Mouse (Mus musculus) forebrain, embryonic 12.5 days (tissue): ENCODE results near the gene Rps6kb2. TPM values are rescaled to one million over a fixed set of nuclear protein-coding genes. Genes with fewer than 3 reads are reported as not detected.

Source experiments
- ATAC-seq: fragments of 200-750 bp; cut with Nextera tagmentation; 2 replicates; pipeline ENCODE4 v1.8.0; 2017; ENCODE audit warnings: moderate TSS enrichment; ENCODE audit not compliant: low FRiP score
- H3K27ac ChIP-seq: fragments of 300-500 bp; sonication (generic); 2 replicates; pipeline ENCODE4 v1.5.1; 2016; ENCODE audit warnings: mild to moderate bottlenecking
- H3K27me3 ChIP-seq: fragments of 300-500 bp; sonication (generic); 2 replicates; pipeline ENCODE4 v1.6.1; 2016; ENCODE audit warnings: mild to moderate bottlenecking
- H3K36me3 ChIP-seq: fragments of 300-500 bp; sonication (generic); replicated peaks from 2 replicates; pipeline ENCODE4 v1.6.1; 2016; ENCODE audit warnings: mild to moderate bottlenecking
- H3K4me1 ChIP-seq: fragments of 300-500 bp; sonication (generic); 2 replicates; pipeline ENCODE4 v1.6.1; 2016
- H3K4me2 ChIP-seq: fragments of 300-500 bp; sonication (generic); 2 replicates; pipeline ENCODE4 v1.6.1; 2016; ENCODE audit warnings: mild to moderate bottlenecking, moderate library complexity
- H3K4me3 ChIP-seq: fragments of 300-500 bp; sonication (generic); replicated peaks from 2 replicates; pipeline ENCODE4 v1.5.1; 2016; ENCODE audit warnings: mild to moderate bottlenecking
- H3K9ac ChIP-seq: fragments of 300-500 bp; sonication (generic); 2 replicates; pipeline ENCODE4 v1.6.1; 2016; ENCODE audit warnings: mild to moderate bottlenecking
- H3K9me3 ChIP-seq: fragments of 300-500 bp; sonication (generic); 2 replicates; pipeline ENCODE4 v1.6.1; 2016
- WGBS: fragments of 180-500 bp; shearing (Covaris S2); methylation state at CpG from one replicate; pipeline ENCODE4 v1.1.7; 2016; 5-methylcytosine and 5-hydroxymethylcytosine counted together
- polyA plus RNA-seq: library from polyadenylated mRNA; unstranded; fragments of >200 nt; fragmentation: Nextera tagmentation; extraction: Ambion mirVana; gene quantifications from 2 replicates; pipeline ENCODE4 v1.2.1, GENCODE M21; 2016

The Rps6kb2 gene
- polyA plus RNA-seq, 1 experiment from 2014 or later: 59.5 TPM

- Histone ChIP-seq H3K27me3 (no peaks in the 10 kb centered on the region), H3K36me3 (no peaks in the 10 kb centered on the region), H3K4me1 (peaks cover 6% of the 10 kb centered on the region), H3K27ac (no peak overlapping the region), H3K9ac (no peak overlapping the region), H3K4me3 (no peak overlapping the region), H3K4me2 (no peak overlapping the region), H3K9me3 (no peaks in the 10 kb centered on the region)
- no peak for ATAC-seq
- WGBS: 69% methylated on average over 2 of the region's 2 CpGs
Measured at GRCm38 (mm10) chr19:4183689-4184088, 20.5 kb upstream of the Rps6kb2 start.

DNA sequence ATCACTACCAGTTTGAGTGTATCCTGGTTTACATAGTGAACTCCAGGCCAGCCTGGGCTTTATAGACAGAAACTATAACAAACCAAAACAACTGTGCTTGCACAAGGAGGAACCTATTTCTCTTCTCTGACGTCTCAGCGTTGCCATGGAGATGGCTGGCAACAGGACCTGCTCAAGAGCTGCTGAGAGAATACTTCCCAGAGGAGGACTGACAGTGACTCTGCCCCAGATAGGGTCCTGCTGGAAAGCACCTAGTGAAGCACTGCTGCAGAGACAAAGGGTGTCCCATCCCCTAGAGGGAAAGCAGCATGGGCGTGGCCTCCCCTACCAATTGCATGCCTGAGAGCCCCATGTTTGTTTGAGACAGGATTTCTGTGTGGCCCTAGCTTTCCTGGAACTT lies 18.7 kb upstream of the Rps6kb2 start:
- WGBS: 48% methylated on average over 3 of the region's 3 CpGs
- no peak overlapping the region for H3K27ac ChIP-seq
- H3K36me3 ChIP-seq: no peaks in the 10 kb centered on the region
- H3K9me3 ChIP-seq: no peaks in the 10 kb centered on the region
- no peak overlapping the region for H3K4me3 ChIP-seq
- no peak overlapping the region for H3K9ac ChIP-seq
- no peak for ATAC-seq
- H3K27me3 ChIP-seq: peaks cover 3% of the 10 kb centered on the region; the same call in 1 of the 2 replicates
- H3K4me1 ChIP-seq: peaks cover 6% of the 10 kb centered on the region
- no peak overlapping the region for H3K4me2 ChIP-seq

- ATAC-seq: no peak
- Histone ChIP-seq H3K9me3 (no peaks in the 10 kb centered on the region), H3K4me1 (peaks cover 11% of the 10 kb centered on the region), H3K27me3 (peaks cover 7% of the 10 kb centered on the region; the same call in 1 of the 2 replicates), H3K9ac (no peak overlapping the region), H3K36me3 (no peaks in the 10 kb centered on the region), H3K4me2 (no peak overlapping the region), H3K27ac (no peak overlapping the region), H3K4me3 (no peak overlapping the region)
- WGBS: 84% methylated on average over 7 of the region's 7 CpGs
Measured at GRCm38 (mm10) chr19:4180411-4180810, 17.3 kb upstream of the Rps6kb2 start.

- Histone ChIP-seq H3K9ac (peak within 1 kb of the TSS; percentile 45), H3K4me3 (0 out of 2 replicates have a peak within 1 kb of the TSS, but pooled peaks have one; percentile 0), H3K4me1 (peaks cover 10% of the 10 kb centered on the region), H3K9me3 (no peaks in the 10 kb centered on the region), H3K36me3 (no peaks in the 10 kb centered on the region), H3K4me2 (peak within 1 kb of the TSS; percentile 40), H3K27me3 (peaks cover 12% of the 10 kb centered on the region; the same call in 1 of the 2 replicates), H3K27ac (no peak within 1 kb of the TSS)
- ATAC-seq: peak; percentile 65; the same call in 1 of the 2 replicates
- WGBS: 3% methylated on average over 11 of the region's 11 CpGs
Measured at GRCm38 (mm10) chr19:4175368-4175947, 12.3 kb upstream of the Rps6kb2 start, which contains the start of gene Carns1. TSS of gene Carns1 (minus strand) at chr19:4175479.

- no peak for ATAC-seq
- no peak overlapping the region for H3K27ac ChIP-seq
- H3K4me3 ChIP-seq: no peak overlapping the region
- H3K9ac ChIP-seq: 0 out of 2 replicates have a peak overlapping the region, but pooled peaks have one; percentile 4
- H3K4me1 ChIP-seq: peaks cover 18% of the 10 kb centered on the region
- 61% methylated on average over 11 of the region's 11 CpGs for WGBS
- H3K36me3 ChIP-seq: no peaks in the 10 kb centered on the region
- H3K9me3 ChIP-seq: no peaks in the 10 kb centered on the region
- H3K4me2 ChIP-seq: no peak overlapping the region
- peaks cover 12% of the 10 kb centered on the region; the same call in 1 of the 2 replicates for H3K27me3 ChIP-seq
Measured at GRCm38 (mm10) chr19:4172925-4173324, 9.8 kb upstream of the Rps6kb2 start.

DNA sequence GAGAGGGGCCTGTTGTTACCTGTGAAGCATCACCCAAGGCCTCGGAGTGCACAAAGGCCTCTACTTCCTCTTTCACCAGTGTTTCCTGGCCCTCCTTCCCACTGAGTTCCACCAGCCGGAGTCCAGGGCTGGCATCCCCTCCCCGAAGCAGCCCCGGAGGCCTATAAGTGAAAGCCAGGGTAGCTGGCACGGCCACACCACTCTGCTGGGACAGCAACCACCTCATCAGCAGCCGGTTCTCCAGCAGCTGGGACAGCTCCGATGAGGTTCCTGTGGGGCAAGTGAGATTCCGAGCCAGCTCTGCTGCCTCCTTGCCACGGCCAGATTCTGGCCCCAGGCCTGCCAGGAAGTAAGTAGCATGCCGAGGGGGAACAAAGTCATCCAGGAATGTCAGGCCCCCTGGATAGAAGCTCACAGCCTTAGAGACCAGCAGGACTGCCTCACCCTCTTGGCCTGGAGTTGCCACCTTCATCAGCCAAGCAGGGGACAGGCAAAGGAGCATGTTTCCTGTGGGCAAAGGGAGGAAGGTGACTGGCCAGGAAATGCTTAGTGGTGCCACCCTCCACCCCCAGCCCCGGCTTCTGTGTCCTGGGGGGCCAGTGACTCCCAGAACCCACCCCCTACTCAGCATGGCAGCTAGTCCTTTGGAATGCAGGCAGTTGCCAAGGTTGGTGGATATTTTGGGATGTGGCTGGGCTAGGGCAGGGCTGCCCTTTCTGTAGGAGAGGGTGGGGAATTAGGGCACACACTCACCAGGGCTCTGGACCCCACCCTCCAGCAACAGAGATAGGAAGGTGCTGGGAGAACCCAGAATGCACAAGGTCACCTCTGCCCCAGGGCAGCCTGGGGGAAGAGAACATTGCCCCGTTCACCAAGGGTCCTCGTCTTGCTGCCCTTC lies 8.5 kb upstream of the Rps6kb2 start:
- Histone ChIP-seq H3K27me3 (0 out of 2 replicates have a peak, but pooled peaks cover 6% of the 10 kb centered on the region), H3K4me3 (no peak overlapping the region), H3K27ac (no peak overlapping the region), H3K9me3 (no peaks in the 10 kb centered on the region), H3K4me2 (no peak overlapping the region), H3K9ac (no peak overlapping the region), H3K4me1 (peaks cover 18% of the 10 kb centered on the region), H3K36me3 (no peaks in the 10 kb centered on the region)
- WGBS: 73% methylated on average over 13 of the region's 13 CpGs
- ATAC-seq: no peak

- Histone ChIP-seq H3K27ac (no peak overlapping the region), H3K4me1 (peaks cover 18% of the 10 kb centered on the region), H3K9me3 (no peaks in the 10 kb centered on the region), H3K4me3 (no peak overlapping the region), H3K4me2 (no peak overlapping the region), H3K27me3 (0 out of 2 replicates have a peak, but pooled peaks cover 5% of the 10 kb centered on the region), H3K9ac (no peak overlapping the region), H3K36me3 (no peaks in the 10 kb centered on the region)
- ATAC-seq: no peak
- 91% methylated on average over 10 of the region's 10 CpGs for WGBS
Measured at GRCm38 (mm10) chr19:4170723-4171392, 7.7 kb upstream of the Rps6kb2 start.

DNA sequence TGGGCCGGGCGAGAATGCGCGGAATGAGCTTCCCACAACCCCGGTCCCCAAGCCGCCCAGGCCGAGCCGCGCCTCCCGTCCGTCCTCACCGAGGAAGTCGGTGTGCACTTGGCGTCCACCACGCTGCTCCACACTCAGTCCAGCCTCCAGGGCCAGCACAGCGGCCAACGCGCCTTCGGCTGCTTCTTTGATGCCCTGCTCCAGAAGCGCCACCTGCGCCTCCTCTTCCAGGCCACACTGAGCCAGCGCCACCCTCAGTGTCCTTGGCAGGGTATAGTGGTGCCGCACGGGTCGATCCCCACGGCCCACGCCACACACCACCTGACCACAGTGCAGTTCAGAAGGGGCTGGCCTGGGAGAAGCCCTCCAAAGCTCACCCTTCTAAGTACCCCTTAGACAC lies 6.7 kb upstream of the Rps6kb2 start:
- ATAC-seq: peak; percentile 56
- H3K27me3 ChIP-seq: 0 out of 2 replicates have a peak, but pooled peaks cover 5% of the 10 kb centered on the region
- H3K4me2 ChIP-seq: peak overlapping the region; percentile 80
- peak overlapping the region; percentile 88 for H3K27ac ChIP-seq
- no peaks in the 10 kb centered on the region for H3K9me3 ChIP-seq
- H3K4me1 ChIP-seq: peaks cover 8% of the 10 kb centered on the region
- 9% methylated on average over 27 of the region's 27 CpGs for whole genome bisulfite sequencing
- H3K36me3 ChIP-seq: no peaks in the 10 kb centered on the region
- H3K9ac ChIP-seq: peak overlapping the region; percentile 84
- peak overlapping the region; percentile 43 for H3K4me3 ChIP-seq

DNA sequence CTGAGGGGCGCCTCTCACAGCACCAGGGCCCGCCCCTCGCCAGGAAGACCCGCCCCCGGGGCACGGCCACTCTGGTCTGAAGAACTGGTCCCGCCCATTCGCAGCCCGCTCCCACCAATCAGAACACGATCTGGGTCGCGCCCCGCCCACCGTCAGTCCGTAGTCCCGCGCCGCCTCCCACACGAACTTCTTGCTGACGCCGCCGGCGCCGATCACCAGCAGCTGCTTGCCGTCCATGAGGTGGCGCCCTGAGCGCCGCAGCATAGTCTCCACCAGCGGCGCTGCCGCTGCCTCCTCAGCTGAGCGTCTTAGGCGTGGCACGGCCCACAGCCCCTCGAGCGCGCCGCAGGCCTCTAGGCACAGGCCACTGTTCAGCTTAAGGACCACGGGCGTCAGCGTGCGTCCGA lies 6.2 kb upstream of the Rps6kb2 start:
- under 1% methylated on average over 40 of the region's 43 CpGs for WGBS
- 0 out of 2 replicates have a peak, but pooled peaks cover 5% of the 10 kb centered on the region for H3K27me3 ChIP-seq

DNA sequence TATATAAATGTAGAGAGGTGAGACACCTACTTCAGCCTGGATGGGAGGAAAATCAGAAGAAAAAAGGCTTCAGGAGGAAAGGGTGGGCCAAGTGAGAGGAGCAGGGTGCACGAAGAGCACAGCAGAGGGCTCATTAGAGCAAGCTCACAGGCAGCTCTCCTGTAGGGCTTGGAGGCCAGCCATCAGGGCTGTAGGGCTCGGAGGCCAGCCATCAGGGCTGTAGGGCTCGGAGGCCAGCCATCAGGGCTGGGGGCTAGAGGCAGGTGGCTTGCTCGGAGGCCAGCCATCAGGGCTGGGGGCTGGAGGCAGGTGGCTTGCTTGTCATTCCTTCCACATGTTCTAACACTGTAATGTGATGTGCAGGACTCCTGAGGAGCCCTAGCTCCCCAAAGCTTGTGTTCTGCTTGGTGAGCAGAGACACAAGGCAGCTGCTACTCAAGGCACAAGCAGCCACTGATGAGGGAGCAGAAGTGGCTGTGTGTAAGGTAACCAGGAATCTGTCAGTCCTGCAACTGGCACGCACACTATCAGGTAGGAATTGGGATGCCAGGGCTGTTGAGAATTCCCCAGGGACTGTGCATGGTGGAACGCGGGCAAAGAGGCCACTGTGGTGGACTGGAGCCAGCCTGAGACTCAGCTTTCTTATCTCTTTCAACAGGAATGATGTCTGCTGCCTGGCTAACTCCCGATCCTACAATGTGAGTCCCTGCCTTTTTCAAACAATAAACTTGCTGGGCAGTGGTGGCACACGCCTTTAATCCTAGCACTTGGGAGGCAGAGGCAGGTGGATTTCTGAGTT lies 3.7 kb upstream of the Rps6kb2 start:
- ATAC-seq: no peak
- Histone ChIP-seq H3K9ac (no peak overlapping the region), H3K4me2 (no peak overlapping the region), H3K27ac (no peak overlapping the region), H3K27me3 (0 out of 2 replicates have a peak, but pooled peaks cover 5% of the 10 kb centered on the region), H3K4me3 (no peak overlapping the region), H3K4me1 (peaks cover 21% of the 10 kb centered on the region), H3K9me3 (no peaks in the 10 kb centered on the region), H3K36me3 (peaks cover under 1% of the 10 kb centered on the region; the same call in 1 of the 2 replicates)
- WGBS: 77% methylated on average over 9 of the region's 9 CpGs

More for the DNA sequence above, 6.2 kb upstream of the Rps6kb2 start:
- Histone ChIP-seq H3K9ac (peak overlapping the region; percentile 84), H3K9me3 (no peaks in the 10 kb centered on the region), H3K27ac (peak overlapping the region; percentile 88), H3K4me3 (peak overlapping the region; percentile 43), H3K4me1 (peaks cover 8% of the 10 kb centered on the region), H3K4me2 (peak overlapping the region; percentile 80), H3K36me3 (no peaks in the 10 kb centered on the region)
- peak; percentile 97 for ATAC-seq

DNA sequence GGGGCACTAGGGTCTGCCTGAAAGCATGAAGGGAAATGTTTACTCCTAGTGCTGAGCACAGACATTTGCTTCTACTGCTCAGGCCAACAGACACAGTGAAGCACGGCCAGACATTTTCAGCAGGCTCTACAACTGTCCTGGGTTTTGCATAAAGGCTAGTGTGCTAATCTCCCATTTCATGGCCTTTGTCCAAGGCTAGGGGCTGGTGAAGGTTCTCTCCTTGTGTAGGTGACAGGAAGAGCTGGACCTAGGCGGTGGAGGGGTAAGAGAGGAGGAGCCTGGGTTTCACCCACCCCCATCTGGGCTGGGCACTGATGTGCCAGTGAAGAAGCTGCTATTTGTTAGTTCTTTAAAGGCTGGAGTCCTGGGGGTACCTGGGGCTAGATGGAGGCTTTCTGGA lies 1.6 kb upstream of the Rps6kb2 start:
- H3K27ac ChIP-seq: no peak overlapping the region
- no peaks in the 10 kb centered on the region for H3K27me3 ChIP-seq
- H3K4me3 ChIP-seq: no peak overlapping the region
- peaks cover 16% of the 10 kb centered on the region for H3K36me3 ChIP-seq
- WGBS: 64% methylated on average over 2 of the region's 2 CpGs
- no peak overlapping the region for H3K4me2 ChIP-seq
- H3K9me3 ChIP-seq: no peaks in the 10 kb centered on the region
- H3K4me1 ChIP-seq: peaks cover 15% of the 10 kb centered on the region
- no peak for ATAC-seq
- H3K9ac ChIP-seq: no peak overlapping the region
